Mouse (Mus musculus) liver, embryonic 12.5 days (tissue): ENCODE measurements around the gene Ahnak. TPM values are rescaled to one million over a fixed set of nuclear protein-coding genes. Genes with fewer than 3 reads are reported as not detected.
A peak's percentile ranks its signal among the peaks of the same experiment; 100 is the strongest.
"Not testable (repeated sequence)": the region's sequence is repeated elsewhere in the genome, so short reads cannot be mapped to it uniquely, and the experiment has no call there.

Experiments used
- ATAC-seq: fragments of 200-750 bp; cut with Nextera tagmentation; 2 replicates; pipeline ENCODE4 v1.8.0; 2017; ENCODE audit warnings: moderate number of reproducible peaks, mild to moderate bottlenecking, moderate library complexity
- H3K27ac ChIP-seq: fragments of 300-500 bp; sonication (generic); 2 replicates; pipeline ENCODE4 v1.5.1; 2016; ENCODE audit warnings: mild to moderate bottlenecking
- H3K27me3 ChIP-seq: fragments of 300-500 bp; sonication (generic); replicated peaks from 2 replicates; pipeline ENCODE4 v1.6.1; 2016; ENCODE audit warnings: mild to moderate bottlenecking, moderate library complexity
- H3K36me3 ChIP-seq: fragments of 300-500 bp; sonication (generic); 2 replicates; pipeline ENCODE4 v1.6.1; 2016; ENCODE audit warnings: mild to moderate bottlenecking, moderate library complexity
- H3K4me1 ChIP-seq: fragments of 300-500 bp; sonication (generic); 2 replicates; pipeline ENCODE4 v1.6.1; 2016
- H3K4me2 ChIP-seq: fragments of 300-500 bp; sonication (generic); 2 replicates; pipeline ENCODE4 v1.6.1; 2016; ENCODE audit warnings: mild to moderate bottlenecking, moderate library complexity
- H3K4me3 ChIP-seq: fragments of 300-500 bp; sonication (generic); 2 replicates; pipeline ENCODE4 v1.5.1; 2016; ENCODE audit warnings: mild to moderate bottlenecking, moderate library complexity
- H3K9ac ChIP-seq: fragments of 300-500 bp; sonication (generic); 2 replicates; pipeline ENCODE4 v1.6.1; 2016; ENCODE audit warnings: mild to moderate bottlenecking, moderate library complexity
- H3K9me3 ChIP-seq: fragments of 300-500 bp; sonication (generic); replicated peaks from 2 replicates; pipeline ENCODE4 v1.6.1; 2016; ENCODE audit warnings: mild to moderate bottlenecking, moderate library complexity
- WGBS: fragments of 180-500 bp; shearing (Covaris S2); methylation state at CpG from one replicate; pipeline ENCODE4 v1.1.7; 2016; ENCODE audit not compliant: insufficient replicate concordance; 5-methylcytosine and 5-hydroxymethylcytosine counted together
- polyA plus RNA-seq: library from polyadenylated mRNA; unstranded; fragments of >200 nt; fragmentation: Nextera tagmentation; extraction: Ambion mirVana; gene quantifications from 2 replicates; pipeline ENCODE4 v1.2.1, GENCODE M21; 2016

Ahnak gene
- polyA plus RNA-seq, 1 experiment from 2014 or later, result 2.0 TPM

DNA sequence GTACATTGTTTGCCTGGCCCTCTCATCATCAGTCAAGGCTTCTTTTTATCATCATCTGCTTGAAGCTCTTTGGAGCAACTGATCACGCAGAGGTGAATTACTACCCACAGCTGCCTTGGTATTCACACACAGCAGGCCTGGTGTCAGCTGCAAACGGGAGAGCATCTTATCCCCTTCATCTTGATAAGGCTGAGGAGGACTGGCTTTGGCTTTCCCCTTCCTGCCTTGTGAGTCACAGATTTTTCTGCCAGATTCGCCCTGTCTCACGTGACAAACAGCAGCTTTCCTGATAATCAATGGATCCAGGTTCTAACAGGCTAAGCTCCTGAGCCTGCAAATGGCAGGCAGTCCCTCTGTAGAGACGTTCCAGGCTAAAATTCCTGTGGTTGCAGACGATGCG is 90.8 kb downstream of the Ahnak start:
- no peaks in the 10 kb centered on the region for H3K36me3 ChIP-seq
- H3K9ac ChIP-seq, result no peak overlapping the region

DNA sequence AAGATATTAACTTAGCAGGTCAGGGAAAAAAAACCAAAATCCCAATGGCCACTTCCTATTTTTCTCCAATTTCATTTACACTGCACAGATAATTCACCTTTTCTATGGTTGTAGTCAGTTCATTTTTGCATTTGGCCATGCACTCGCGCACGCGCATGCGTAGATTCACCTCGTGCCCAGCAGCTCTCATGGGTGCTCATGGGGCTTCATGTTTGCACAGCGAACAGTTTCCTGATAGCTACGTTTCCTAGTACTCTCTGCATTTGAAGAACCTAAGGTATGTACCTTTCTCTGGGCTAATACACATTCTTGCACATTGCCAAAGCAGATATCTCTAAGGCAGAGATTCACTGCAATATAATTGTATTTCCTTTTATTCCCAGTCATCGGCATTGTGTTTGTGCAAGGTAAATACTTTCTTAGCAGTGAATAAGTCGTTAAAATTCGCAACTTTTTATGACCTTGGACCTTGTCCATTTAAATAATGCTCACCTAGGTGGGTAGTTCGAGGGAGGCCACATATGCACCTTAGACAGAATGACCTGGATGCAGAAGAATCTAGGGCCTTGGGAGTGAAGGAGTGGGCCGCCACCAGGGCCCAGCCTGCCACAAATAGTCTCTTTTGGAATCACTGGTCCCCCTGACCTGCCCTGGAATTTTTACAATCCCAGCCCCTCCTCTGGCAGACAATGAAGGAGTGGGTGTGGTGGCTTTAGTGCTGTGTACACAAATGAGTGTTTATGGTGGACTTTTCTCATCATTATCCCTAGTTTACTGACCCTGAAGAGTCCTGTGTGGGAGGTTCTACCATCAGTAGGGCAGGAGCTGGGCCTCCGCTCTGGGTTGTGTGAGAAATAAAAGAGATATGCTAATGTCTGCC is 92.5 kb downstream of the Ahnak start:
- no peak for ATAC-seq
- no peak overlapping the region for H3K9ac ChIP-seq
- H3K27ac ChIP-seq, result no peak overlapping the region
- no peaks in the 10 kb centered on the region for H3K9me3 ChIP-seq
- no peaks in the 10 kb centered on the region for H3K27me3 ChIP-seq
- no peak overlapping the region for H3K4me3 ChIP-seq
- 77% methylated on average over 14 of the region's 14 CpGs for WGBS
- H3K36me3 ChIP-seq, result no peaks in the 10 kb centered on the region
- peaks cover 9% of the 10 kb centered on the region; the same call in 1 of the 2 replicates for H3K4me1 ChIP-seq
- no peak overlapping the region for H3K4me2 ChIP-seq

More for the DNA sequence above, 90.8 kb downstream of the Ahnak start:
- H3K4me3 ChIP-seq, result no peak overlapping the region
- H3K27me3 ChIP-seq, result no peaks in the 10 kb centered on the region
- no peaks in the 10 kb centered on the region for H3K9me3 ChIP-seq
- WGBS, result 25% methylated on average over 7 of the region's 7 CpGs
- H3K4me2 ChIP-seq, result no peak overlapping the region
- no peak for ATAC-seq
- H3K4me1 ChIP-seq, result peaks cover 9% of the 10 kb centered on the region; the same call in 1 of the 2 replicates
- H3K27ac ChIP-seq, result no peak overlapping the region

DNA sequence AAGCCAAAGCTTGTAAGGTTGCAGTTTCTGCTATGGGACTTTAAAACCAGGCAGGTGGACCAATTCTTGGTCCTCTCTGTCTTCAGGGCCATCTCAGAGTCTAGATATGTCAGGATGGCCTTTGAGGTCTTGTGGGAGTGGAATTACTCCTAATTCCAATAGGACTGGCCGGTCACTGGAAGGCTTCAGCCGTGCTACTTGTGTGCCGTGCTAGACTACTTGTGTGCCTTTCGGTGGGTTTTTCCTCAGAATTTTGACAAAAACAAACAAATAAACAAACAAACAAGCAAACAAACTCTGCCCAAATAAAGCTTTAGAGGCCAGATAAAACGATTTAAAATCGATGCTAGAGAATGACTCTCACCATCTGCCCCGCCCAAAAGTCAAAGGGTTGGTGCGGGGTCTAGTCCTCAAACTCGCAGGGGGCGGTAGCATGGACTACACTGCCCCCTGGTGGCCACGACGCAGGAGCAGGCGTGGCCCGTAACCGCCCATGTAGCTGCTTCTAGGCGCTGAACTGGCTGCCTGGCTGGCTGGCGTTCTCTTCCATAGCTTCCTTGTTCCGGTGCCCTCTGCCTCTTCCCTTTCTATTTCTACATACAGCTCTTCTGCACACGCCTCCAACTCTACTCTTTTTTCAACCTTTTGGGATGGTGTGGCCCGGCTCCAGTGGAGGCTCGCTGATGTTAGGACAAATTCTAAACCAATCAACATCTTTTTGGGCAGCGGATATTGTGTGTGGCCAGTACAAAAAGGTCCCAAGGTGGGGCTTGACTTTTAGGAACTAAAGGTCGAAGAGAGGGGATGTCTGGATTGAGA is 93.3 kb downstream of the Ahnak start:
- no peaks in the 10 kb centered on the region for H3K36me3 ChIP-seq
- H3K9me3 ChIP-seq, result no peaks in the 10 kb centered on the region
- no peak overlapping the region for H3K27ac ChIP-seq
- H3K9ac ChIP-seq, result no peak overlapping the region
- H3K4me2 ChIP-seq, result peak overlapping the region; percentile 41
- ATAC-seq, result peak; percentile 80
- H3K27me3 ChIP-seq, result no peaks in the 10 kb centered on the region
- H3K4me1 ChIP-seq, result peaks cover 9% of the 10 kb centered on the region; the same call in 1 of the 2 replicates
- WGBS, result 18% methylated on average over 23 of the region's 23 CpGs
- H3K4me3 ChIP-seq, result no peak overlapping the region

DNA sequence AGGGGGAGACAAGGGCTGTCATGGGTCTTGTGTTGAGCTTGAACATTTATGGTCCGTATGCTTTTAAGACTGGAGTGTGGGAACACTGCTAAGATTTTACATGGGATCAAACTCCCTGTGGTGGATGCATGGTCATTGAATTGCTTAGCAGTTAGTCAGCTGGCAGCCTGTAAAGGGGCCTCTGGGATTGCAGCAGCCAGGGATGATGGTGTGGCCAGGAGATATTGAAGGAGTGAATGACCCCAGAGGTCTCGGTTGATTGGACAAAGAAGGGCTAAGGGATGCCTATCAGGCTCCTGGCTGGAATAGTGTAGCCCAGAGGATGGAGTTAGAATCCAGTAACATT is 93.9 kb downstream of the Ahnak start:
- H3K4me3 ChIP-seq, result no peak overlapping the region
- H3K27ac ChIP-seq, result no peak overlapping the region
- ATAC-seq, result no peak
- H3K27me3 ChIP-seq, result 0 out of 2 replicates have a peak, but pooled peaks cover 3% of the 10 kb centered on the region
- WGBS, result 77% methylated on average over 2 of the region's 2 CpGs
- no peaks in the 10 kb centered on the region for H3K9me3 ChIP-seq
- no peak overlapping the region for H3K4me2 ChIP-seq
- H3K4me1 ChIP-seq, result peaks cover 9% of the 10 kb centered on the region; the same call in 1 of the 2 replicates
- no peak overlapping the region for H3K9ac ChIP-seq
- H3K36me3 ChIP-seq, result no peaks in the 10 kb centered on the region

DNA sequence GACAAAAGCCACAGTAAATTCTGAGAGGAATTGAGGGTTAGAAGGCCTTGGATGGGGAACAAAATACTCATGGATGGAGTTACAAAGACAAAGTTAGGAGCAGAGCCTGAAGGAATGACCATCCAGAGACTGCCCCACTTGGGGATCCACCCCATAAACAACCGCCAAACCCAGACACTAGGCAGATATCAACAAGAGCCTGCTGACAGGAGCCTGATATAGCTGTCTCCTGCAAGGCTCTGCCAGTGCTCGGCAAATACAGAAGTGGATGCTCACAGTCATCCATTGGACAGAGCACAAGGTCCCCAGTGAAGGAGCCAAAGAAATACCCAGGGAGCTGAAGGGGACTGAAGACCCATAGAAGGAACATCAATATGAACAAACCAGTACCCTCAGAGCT is 94.8 kb downstream of the Ahnak start:
- not testable (repeated sequence) for H3K4me3 ChIP-seq, H3K9ac ChIP-seq, H3K9me3 ChIP-seq, H3K36me3 ChIP-seq, H3K27me3 ChIP-seq, H3K4me2 ChIP-seq, ATAC-seq, H3K27ac ChIP-seq, H3K4me1 ChIP-seq
- 17% methylated on average over 2 of the region's 2 CpGs for WGBS

DNA sequence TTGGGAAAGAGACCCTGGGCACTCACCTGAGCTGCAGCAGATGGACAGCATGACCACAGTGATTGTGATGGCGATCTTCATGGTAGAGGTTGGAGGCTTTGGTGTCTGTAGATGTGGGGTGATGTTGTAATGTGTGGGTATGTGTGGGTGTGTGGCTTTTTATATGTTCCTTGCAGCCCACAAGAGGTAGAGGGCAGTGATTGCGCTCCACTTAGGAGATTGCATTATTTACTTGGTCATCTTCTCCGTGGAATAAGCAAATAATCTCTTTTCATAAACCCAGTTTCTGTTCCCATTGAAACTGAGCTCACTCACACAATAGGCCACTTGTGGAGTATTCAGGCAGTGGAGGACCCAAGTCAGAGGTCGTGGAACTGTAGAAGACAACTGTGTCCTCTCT is 98.7 kb downstream of the Ahnak start, which contains the start of gene Scgb1a1:
Gene Scgb1a1 (minus strand): TSS at position 138 of the 400 bp plus-strand sequence.
- Histone ChIP-seq H3K9ac (no peak within 1 kb of the TSS), H3K4me1 (peaks cover under 1% of the 10 kb centered on the region; the same call in 1 of the 2 replicates), H3K36me3 (no peaks in the 10 kb centered on the region), H3K4me3 (no peak within 1 kb of the TSS), H3K27me3 (0 out of 2 replicates have a peak, but pooled peaks cover 4% of the 10 kb centered on the region), H3K4me2 (no peak within 1 kb of the TSS), H3K27ac (no peak within 1 kb of the TSS), H3K9me3 (no peaks in the 10 kb centered on the region)
- 65% methylated on average over 4 of the region's 4 CpGs for WGBS
- no peak for ATAC-seq

DNA sequence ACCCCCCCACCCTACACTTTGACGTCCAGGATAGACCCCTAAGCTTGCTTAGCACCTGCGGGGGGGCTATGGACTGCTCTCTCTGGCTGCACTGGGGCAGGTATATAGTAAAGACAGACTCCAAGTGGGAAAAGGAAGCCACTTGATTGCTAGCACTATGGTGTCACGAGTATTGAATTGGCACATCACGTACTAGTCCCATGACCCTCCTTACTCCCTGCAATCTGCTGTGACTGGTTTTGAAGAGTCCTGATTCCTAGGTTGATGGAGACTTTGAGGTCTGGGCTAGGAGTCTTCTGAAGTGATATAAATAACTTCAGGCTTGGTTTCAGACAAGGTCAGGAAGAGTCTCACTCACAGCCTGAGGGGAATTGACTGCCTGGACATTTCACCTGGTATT is 101.1 kb downstream of the Ahnak start:
- Histone ChIP-seq H3K4me2 (no peak overlapping the region), H3K9ac (no peak overlapping the region), H3K36me3 (no peaks in the 10 kb centered on the region), H3K27me3 (0 out of 2 replicates have a peak, but pooled peaks cover 4% of the 10 kb centered on the region), H3K4me1 (no peaks in the 10 kb centered on the region), H3K9me3 (no peaks in the 10 kb centered on the region), H3K4me3 (no peak overlapping the region), H3K27ac (no peak overlapping the region)
- WGBS, result 47% methylated on average over 4 of the region's 4 CpGs
- ATAC-seq, result no peak

DNA sequence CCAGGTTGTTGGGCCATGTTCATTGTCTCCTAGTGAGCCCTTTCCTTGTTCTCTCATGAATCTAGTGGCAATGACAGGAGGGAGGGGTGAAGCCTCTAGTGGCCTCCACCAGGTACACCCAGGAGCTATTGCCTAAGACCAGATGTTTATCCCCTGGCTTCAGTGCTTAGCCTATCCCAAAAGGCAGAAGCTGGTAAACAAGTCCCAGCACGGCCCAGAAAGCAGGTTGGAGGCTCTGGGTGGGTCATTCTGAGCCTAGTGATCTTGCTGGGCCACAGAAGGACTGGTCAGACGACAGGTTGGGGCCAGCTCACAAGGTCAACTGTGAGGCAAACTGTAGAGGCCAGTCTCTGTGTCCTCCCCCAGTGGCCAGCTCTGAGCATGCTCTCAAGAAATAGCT is 101.6 kb downstream of the Ahnak start:
- no peaks in the 10 kb centered on the region for H3K9me3 ChIP-seq
- no peaks in the 10 kb centered on the region for H3K36me3 ChIP-seq
- 0 out of 2 replicates have a peak, but pooled peaks cover 4% of the 10 kb centered on the region for H3K27me3 ChIP-seq
- H3K4me1 ChIP-seq, result no peaks in the 10 kb centered on the region
- no peak for ATAC-seq
- no peak overlapping the region for H3K27ac ChIP-seq
- H3K9ac ChIP-seq, result no peak overlapping the region
- 48% methylated on average over 2 of the region's 2 CpGs for WGBS
- H3K4me2 ChIP-seq, result no peak overlapping the region
- H3K4me3 ChIP-seq, result no peak overlapping the region

DNA sequence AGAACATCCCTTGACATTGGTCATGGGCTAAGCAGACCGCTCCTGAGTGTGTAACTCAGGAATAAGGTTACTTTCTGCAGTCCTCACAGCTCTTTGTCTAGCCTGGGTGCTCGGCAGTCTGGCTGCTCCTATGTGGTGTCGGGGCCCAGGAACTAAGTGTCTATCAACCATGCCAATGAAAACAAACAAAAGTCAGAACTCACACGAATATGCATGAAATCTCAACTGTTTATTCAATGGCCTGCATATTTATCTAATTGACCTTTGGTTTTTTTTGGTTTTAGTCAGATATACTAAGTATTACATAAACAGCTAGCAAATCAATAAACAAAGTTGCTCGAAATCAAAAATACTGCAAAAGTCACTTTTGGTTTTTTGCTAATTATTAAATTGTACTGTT is 106.0 kb downstream of the Ahnak start:
- Histone ChIP-seq H3K27me3 (no peaks in the 10 kb centered on the region), H3K27ac (no peak overlapping the region), H3K36me3 (no peaks in the 10 kb centered on the region), H3K9me3 (no peaks in the 10 kb centered on the region), H3K4me3 (no peak overlapping the region), H3K4me2 (no peak overlapping the region), H3K9ac (no peak overlapping the region), H3K4me1 (no peaks in the 10 kb centered on the region)
- no peak for ATAC-seq
- 60% methylated on average over 5 of the region's 5 CpGs for WGBS

DNA sequence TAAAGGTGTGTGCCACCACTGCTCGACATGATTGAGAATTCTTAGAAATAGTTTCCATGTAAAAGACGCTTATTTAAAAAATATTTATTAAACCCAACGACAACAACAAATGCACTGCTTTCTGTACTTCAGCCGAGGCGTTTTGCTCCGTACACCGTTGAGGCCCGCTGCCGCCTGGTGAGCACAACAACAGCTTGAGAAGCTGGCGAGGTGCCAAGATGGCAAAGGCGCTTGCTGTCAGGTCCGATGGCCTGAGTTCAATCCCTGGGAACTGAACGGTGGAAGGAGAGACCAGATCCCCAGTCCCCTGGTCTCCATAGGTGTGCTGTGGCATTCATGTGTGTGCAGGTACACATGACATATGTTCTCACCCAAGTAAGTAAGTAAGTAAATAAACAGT is 108.4 kb downstream of the Ahnak start:
- no peak overlapping the region for H3K27ac ChIP-seq
- ATAC-seq, result no peak
- H3K27me3 ChIP-seq, result no peaks in the 10 kb centered on the region; the same call in 1 of the 2 replicates
- no peaks in the 10 kb centered on the region for H3K36me3 ChIP-seq
- H3K4me3 ChIP-seq, result no peak overlapping the region
- H3K4me2 ChIP-seq, result no peak overlapping the region
- H3K4me1 ChIP-seq, result no peaks in the 10 kb centered on the region
- H3K9ac ChIP-seq, result no peak overlapping the region
- H3K9me3 ChIP-seq, result no peaks in the 10 kb centered on the region
- WGBS, result 77% methylated on average over 13 of the region's 13 CpGs

DNA sequence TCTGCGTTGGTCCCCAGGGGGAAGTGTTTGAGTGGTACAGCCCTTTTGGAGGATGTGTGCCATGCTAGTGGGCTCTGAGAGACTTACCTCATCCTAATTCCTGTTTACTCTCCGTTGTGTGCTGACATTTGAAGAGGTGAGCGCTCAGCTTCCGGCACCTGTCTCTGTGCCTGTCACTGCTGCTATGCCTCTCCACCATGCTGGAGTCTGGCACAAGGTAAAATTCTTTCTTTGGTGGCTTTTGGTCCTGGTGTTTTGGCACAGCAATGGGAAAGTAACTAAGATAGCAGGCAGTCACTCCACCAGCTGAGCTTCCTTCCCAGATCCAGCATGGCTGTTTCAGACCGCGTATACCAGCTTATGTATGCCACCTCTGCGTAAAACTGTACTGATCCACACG is 110.7 kb downstream of the Ahnak start:
- H3K4me3 ChIP-seq, result no peak overlapping the region
- no peak for ATAC-seq
- no peaks in the 10 kb centered on the region for H3K36me3 ChIP-seq
- 79% methylated on average over 8 of the region's 8 CpGs for WGBS
- H3K4me1 ChIP-seq, result no peaks in the 10 kb centered on the region
- no peaks in the 10 kb centered on the region for H3K9me3 ChIP-seq
- H3K27ac ChIP-seq, result no peak overlapping the region
- no peak overlapping the region for H3K4me2 ChIP-seq
- H3K9ac ChIP-seq, result no peak overlapping the region
- H3K27me3 ChIP-seq, result no peaks in the 10 kb centered on the region; the same call in 1 of the 2 replicates
